Mouse (Mus musculus): Measurements from ENCODE around the gene Ksr2. TPM values are rescaled to one million over a fixed set of nuclear protein-coding genes. Genes with fewer than 3 reads are reported as not detected.

The Ksr2 gene
- polyA plus RNA-seq, 1 experiment from 2014 or later, result 0.32 TPM

- Histone ChIP-seq H3K27ac (replicated peaks) (no peak overlapping the region), H3K36me3 (replicated peaks) (no peaks in the 10 kb centered on the region), H3K27me3 (replicated peaks; ENCODE audit: low read depth, poor library complexity, severe bottlenecking) (no peaks in the 10 kb centered on the region), H3K4me1 (peaks cover 45% of the 10 kb centered on the region), H3K4me3 (no peak overlapping the region), H3K9me3 (no peaks in the 10 kb centered on the region)
- DNase-seq (ENCODE audit: low spot score), result no peak
- 63% methylated on average over 8 of the region's 8 CpGs for WGBS
Measured at GRCm38 (mm10) chr5:117689840-117690239, 276.0 kb downstream of the Ksr2 start.

DNA sequence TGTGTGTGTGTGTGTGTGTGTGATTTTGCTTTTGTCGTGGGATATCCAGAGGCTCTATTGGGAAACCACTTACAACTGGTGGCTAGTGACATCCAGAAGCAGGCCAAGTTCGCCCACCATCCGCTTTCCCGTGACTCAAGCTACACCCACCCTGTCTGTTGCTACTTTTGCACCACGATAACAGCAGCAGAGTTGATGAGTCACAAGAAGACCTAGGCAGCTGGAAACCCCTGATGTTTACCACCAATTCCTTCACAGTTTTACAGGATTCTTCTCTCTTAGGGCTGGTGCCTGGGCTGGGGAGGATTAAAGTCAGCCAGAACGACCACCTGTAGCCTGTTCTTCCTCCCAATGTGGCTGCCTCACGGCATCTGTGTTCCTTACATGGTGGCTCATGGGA is 277.5 kb downstream of the Ksr2 start:
- Histone ChIP-seq H3K9me3 (no peaks in the 10 kb centered on the region), H3K4me1 (peaks cover 44% of the 10 kb centered on the region), H3K27me3 (replicated peaks; ENCODE audit: low read depth, poor library complexity, severe bottlenecking) (no peaks in the 10 kb centered on the region), H3K27ac (replicated peaks) (no peak overlapping the region), H3K36me3 (replicated peaks) (no peaks in the 10 kb centered on the region), H3K4me3 (no peak overlapping the region)
- no peak for DNase-seq (ENCODE audit: low spot score)
- 80% methylated on average over 7 of the region's 7 CpGs for whole genome bisulfite sequencing

- no peaks in the 10 kb centered on the region for H3K9me3 ChIP-seq
- no peak for DNase-seq (ENCODE audit: low spot score)
- H3K4me1 ChIP-seq, result peaks cover 23% of the 10 kb centered on the region
- no peak overlapping the region for H3K27ac ChIP-seq (replicated peaks)
- H3K36me3 ChIP-seq (replicated peaks), result no peaks in the 10 kb centered on the region
- WGBS, result 73% methylated on average over 3 of the region's 3 CpGs
- no peaks in the 10 kb centered on the region for H3K27me3 ChIP-seq (replicated peaks; ENCODE audit: low read depth, poor library complexity, severe bottlenecking)
- H3K4me3 ChIP-seq, result no peak overlapping the region
Measured at GRCm38 (mm10) chr5:117693557-117693956, 279.8 kb downstream of the Ksr2 start.

GRCm38 (mm10) chr5:117694632-117695031 is 280.8 kb downstream of the Ksr2 start:
- WGBS, result 77% methylated on average over 11 of the region's 11 CpGs
- no peak for DNase-seq (ENCODE audit: low spot score)

DNA sequence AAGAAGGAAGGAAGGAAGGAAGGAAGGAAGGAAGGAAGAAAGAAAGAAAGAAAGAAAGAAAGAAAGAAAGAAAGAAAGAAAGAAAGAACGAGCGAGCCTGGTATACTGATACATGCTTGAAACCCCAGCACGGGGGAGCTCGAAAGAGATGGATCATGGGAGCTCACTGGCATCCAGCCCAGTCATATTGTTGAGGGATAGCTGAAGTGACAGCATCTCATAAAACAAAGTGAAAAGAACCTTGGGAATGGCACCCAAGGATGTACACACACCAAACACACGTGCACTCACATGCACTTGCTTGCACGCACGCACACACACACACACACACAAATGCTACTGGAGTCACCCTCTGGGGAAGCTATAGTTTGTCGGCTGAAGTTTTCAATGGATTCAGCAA is 282.6 kb downstream of the Ksr2 start:
- H3K27ac ChIP-seq (replicated peaks), result no peak overlapping the region
- H3K4me3 ChIP-seq, result no peak overlapping the region
- no peak for DNase-seq (ENCODE audit: low spot score)
- H3K4me1 ChIP-seq, result peaks cover 11% of the 10 kb centered on the region; the same call in 1 of the 2 replicates
- no peaks in the 10 kb centered on the region for H3K27me3 ChIP-seq (replicated peaks; ENCODE audit: low read depth, poor library complexity, severe bottlenecking)
- H3K9me3 ChIP-seq, result no peaks in the 10 kb centered on the region
- no peaks in the 10 kb centered on the region for H3K36me3 ChIP-seq (replicated peaks)
- 93% methylated on average over 8 of the region's 8 CpGs for WGBS

More at GRCm38 (mm10) chr5:117694632-117695031, 280.8 kb downstream of the Ksr2 start:
- Histone ChIP-seq H3K4me3 (no peak overlapping the region), H3K4me1 (peaks cover 20% of the 10 kb centered on the region), H3K9me3 (no peaks in the 10 kb centered on the region), H3K27ac (replicated peaks) (no peak overlapping the region; the same call in 1 of the 2 replicates), H3K27me3 (replicated peaks; ENCODE audit: low read depth, poor library complexity, severe bottlenecking) (no peaks in the 10 kb centered on the region), H3K36me3 (replicated peaks) (no peaks in the 10 kb centered on the region)

GRCm38 (mm10) chr5:117697589-117697988 is 283.8 kb downstream of the Ksr2 start:
- H3K4me1 ChIP-seq, result 0 out of 2 replicates have a peak, but pooled peaks cover 2% of the 10 kb centered on the region
- WGBS, result 70% methylated on average over 6 of the region's 6 CpGs
- H3K4me3 ChIP-seq, result no peak overlapping the region
- H3K36me3 ChIP-seq (replicated peaks), result no peaks in the 10 kb centered on the region
- H3K27me3 ChIP-seq (replicated peaks; ENCODE audit: low read depth, poor library complexity, severe bottlenecking), result no peaks in the 10 kb centered on the region
- H3K9me3 ChIP-seq, result no peaks in the 10 kb centered on the region
- DNase-seq (ENCODE audit: low spot score), result no peak
- H3K27ac ChIP-seq (replicated peaks), result no peak overlapping the region

- DNase-seq (ENCODE audit: low spot score), result no peak
- WGBS, result 89% methylated on average over 9 of the region's 9 CpGs
- Histone ChIP-seq H3K4me1 (peaks cover 7% of the 10 kb centered on the region), H3K27me3 (replicated peaks; ENCODE audit: low read depth, poor library complexity, severe bottlenecking) (no peaks in the 10 kb centered on the region), H3K27ac (replicated peaks) (no peak overlapping the region), H3K36me3 (replicated peaks) (no peaks in the 10 kb centered on the region), H3K4me3 (no peak overlapping the region), H3K9me3 (peaks cover 2% of the 10 kb centered on the region; the same call in 1 of the 2 replicates)
Measured at GRCm38 (mm10) chr5:117704371-117704770, 290.6 kb downstream of the Ksr2 start.

DNA sequence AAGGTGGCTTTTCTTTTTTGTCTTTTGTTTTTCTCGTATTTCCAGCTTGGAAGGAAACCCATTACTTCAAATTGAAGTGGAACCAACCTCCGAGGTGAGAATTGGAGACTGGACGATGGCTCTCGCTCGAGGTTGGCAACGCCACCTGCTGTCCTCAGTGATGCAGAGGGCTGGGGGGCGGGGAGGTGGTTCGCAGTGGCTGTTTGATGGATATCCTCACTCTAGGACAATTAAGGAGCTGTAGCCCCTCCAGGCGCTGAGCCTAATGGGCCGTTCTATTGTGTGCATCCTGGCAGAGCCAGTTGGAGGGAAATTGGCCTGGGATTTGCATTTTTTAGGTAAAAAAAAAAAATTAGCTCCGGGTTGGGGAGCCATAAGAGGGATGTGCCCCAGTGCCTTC is 292.8 kb downstream of the Ksr2 start:
- no peak overlapping the region for H3K4me3 ChIP-seq
- no peaks in the 10 kb centered on the region for H3K27me3 ChIP-seq (replicated peaks; ENCODE audit: low read depth, poor library complexity, severe bottlenecking)
- no peak for DNase-seq (ENCODE audit: low spot score)
- peaks cover 2% of the 10 kb centered on the region; the same call in 1 of the 2 replicates for H3K9me3 ChIP-seq
- no peak overlapping the region for H3K27ac ChIP-seq (replicated peaks)
- no peaks in the 10 kb centered on the region for H3K36me3 ChIP-seq (replicated peaks)
- peaks cover 7% of the 10 kb centered on the region for H3K4me1 ChIP-seq
- WGBS, result 27% methylated on average over 11 of the region's 11 CpGs

DNA sequence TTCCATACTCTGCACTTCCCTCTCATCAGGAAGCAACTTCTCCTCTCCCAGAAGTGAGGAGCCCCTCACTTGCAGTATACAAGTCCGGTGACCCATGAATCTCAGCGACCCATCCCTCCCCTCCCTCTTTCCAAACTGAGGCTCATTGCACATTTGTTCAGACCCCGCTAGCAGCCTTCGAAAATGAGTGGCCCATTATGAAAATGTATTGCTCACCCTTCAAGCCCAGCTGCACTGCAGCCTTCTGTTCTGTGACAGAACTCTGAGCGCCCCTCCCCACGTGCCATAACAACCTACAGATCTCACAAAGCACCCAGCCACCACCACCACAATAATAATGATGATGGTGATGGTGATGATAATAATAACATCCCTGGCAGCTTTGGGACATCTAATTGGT is 295.5 kb downstream of the Ksr2 start:
- DNase-seq (ENCODE audit: low spot score), result no peak
- WGBS, result 85% methylated on average over 6 of the region's 6 CpGs

GRCm38 (mm10) chr5:117711636-117712035 is 297.8 kb downstream of the Ksr2 start:
- DNase-seq (ENCODE audit: low spot score), result no peak
- WGBS, result 90% methylated on average over 10 of the region's 10 CpGs

More for the DNA sequence above, 295.5 kb downstream of the Ksr2 start:
- H3K4me3 ChIP-seq, result no peak overlapping the region
- no peaks in the 10 kb centered on the region for H3K27me3 ChIP-seq (replicated peaks; ENCODE audit: low read depth, poor library complexity, severe bottlenecking)
- peaks cover 2% of the 10 kb centered on the region; the same call in 1 of the 2 replicates for H3K9me3 ChIP-seq
- H3K4me1 ChIP-seq, result peaks cover 7% of the 10 kb centered on the region
- H3K27ac ChIP-seq (replicated peaks), result no peak overlapping the region
- no peaks in the 10 kb centered on the region for H3K36me3 ChIP-seq (replicated peaks)

DNA sequence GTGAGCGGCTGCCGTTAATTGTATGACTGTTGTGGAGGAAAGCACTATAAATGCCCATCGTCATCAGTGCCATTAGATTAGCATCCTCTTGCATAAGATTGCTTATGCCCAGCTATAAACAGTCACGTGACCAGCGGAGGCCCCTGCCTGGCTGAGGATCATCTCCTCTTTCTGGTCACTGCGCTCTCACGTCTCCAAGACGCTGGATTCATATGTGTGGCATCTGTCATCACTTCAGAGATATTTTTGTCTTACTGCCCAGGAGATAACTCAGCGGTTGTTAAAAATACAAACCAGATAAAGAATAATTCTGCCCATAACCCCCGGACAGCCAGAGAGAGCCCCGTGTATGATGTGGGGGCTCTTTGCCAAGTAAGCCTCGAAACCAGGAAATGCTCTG is 298.4 kb downstream of the Ksr2 start:
- no peak overlapping the region for H3K4me3 ChIP-seq
- H3K36me3 ChIP-seq (replicated peaks), result no peaks in the 10 kb centered on the region
- H3K27ac ChIP-seq (replicated peaks), result no peak overlapping the region
- H3K27me3 ChIP-seq (replicated peaks; ENCODE audit: low read depth, poor library complexity, severe bottlenecking), result no peaks in the 10 kb centered on the region
- peaks cover 2% of the 10 kb centered on the region; the same call in 1 of the 2 replicates for H3K9me3 ChIP-seq
- DNase-seq (ENCODE audit: low spot score), result no peak
- H3K4me1 ChIP-seq, result no peaks in the 10 kb centered on the region
- 83% methylated on average over 12 of the region's 12 CpGs for WGBS

More at GRCm38 (mm10) chr5:117711636-117712035, 297.8 kb downstream of the Ksr2 start:
- no peaks in the 10 kb centered on the region for H3K36me3 ChIP-seq (replicated peaks)
- H3K27me3 ChIP-seq (replicated peaks; ENCODE audit: low read depth, poor library complexity, severe bottlenecking), result no peaks in the 10 kb centered on the region
- peaks cover 3% of the 10 kb centered on the region for H3K4me1 ChIP-seq
- no peak overlapping the region for H3K27ac ChIP-seq (replicated peaks)
- peaks cover 2% of the 10 kb centered on the region; the same call in 1 of the 2 replicates for H3K9me3 ChIP-seq
- H3K4me3 ChIP-seq, result no peak overlapping the region

DNA sequence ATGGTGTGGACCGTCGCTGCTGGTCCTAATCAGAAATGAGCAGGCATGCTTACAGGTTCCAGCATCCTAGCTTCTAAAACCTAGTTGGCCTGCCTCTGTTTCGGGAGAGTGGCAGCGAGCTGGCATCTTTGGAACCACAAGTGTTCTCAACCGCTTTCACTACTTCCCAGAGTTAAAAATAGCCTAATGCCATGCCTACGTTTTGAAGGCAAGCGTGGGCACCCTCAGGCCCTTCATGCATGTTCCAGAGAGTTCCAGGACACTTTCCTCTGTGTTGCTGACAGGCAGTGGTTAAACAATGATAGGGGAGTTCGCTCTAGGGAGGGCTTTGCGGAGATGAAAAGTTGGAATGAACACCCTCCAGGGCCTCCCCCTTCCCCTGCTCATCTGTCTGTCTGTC is 303.3 kb downstream of the Ksr2 start:
- WGBS, result 85% methylated on average over 9 of the region's 9 CpGs
- Histone ChIP-seq H3K4me3 (no peak overlapping the region), H3K27me3 (replicated peaks; ENCODE audit: low read depth, poor library complexity, severe bottlenecking) (no peaks in the 10 kb centered on the region), H3K4me1 (no peaks in the 10 kb centered on the region), H3K27ac (replicated peaks) (no peak overlapping the region), H3K9me3 (no peaks in the 10 kb centered on the region), H3K36me3 (replicated peaks) (no peaks in the 10 kb centered on the region)
- no peak for DNase-seq (ENCODE audit: low spot score)

DNA sequence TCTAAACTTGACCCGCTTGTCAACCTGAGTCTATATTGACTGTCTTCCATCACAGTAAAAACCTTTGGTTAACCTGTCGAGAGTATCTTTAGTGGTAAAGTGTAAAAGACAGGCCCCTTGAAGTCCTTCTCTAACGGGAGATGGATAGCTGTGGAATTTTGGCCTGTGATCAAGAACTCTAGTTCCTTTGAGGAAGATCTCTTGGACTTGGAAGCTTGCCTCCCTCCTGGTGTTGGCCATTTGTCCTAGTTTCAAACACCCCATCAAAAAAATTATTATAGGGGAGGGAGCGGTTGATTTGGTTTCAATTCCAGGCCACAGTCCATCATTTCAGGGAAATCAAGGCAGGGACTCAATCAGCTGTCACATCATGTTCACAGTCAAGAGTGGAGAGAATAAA is 309.5 kb downstream of the Ksr2 start:
- Histone ChIP-seq H3K4me1 (no peaks in the 10 kb centered on the region), H3K36me3 (replicated peaks) (no peaks in the 10 kb centered on the region), H3K4me3 (no peak overlapping the region), H3K9me3 (no peaks in the 10 kb centered on the region), H3K27me3 (replicated peaks; ENCODE audit: low read depth, poor library complexity, severe bottlenecking) (no peaks in the 10 kb centered on the region), H3K27ac (replicated peaks) (no peak overlapping the region)
- 91% methylated on average over 4 of the region's 4 CpGs for WGBS
- DNase-seq (ENCODE audit: low spot score), result no peak

All from embryonic facial prominence, embryonic 10.5 days (tissue).